Mouse (Mus musculus) left cerebral cortex, postnatal 10 days (tissue): ENCODE measurements around the gene Pycr2. TPM values are rescaled to one million over a fixed set of nuclear protein-coding genes. Genes with fewer than 3 reads are reported as not detected.
"Not testable (repeated sequence)": the region's sequence is repeated elsewhere in the genome, so short reads cannot be mapped to it uniquely, and the experiment has no call there.

Experiments used
- DNase-seq, 2 experiments: peaks; one replicate each; pipeline ENCODE4 v3.0.0; 2021 to 2022; ENCODE audit warnings: low spot score in 2 of 2, mixed read lengths in 1 of 2; ENCODE audit errors: extremely low spot score in 1 of 2
- intact Hi-C: fragments of 180-260 bp; cut with DNase I; formaldehyde crosslinking; loops from one replicate; pipeline ENCODE4 v1.15.1; 2025
- total RNA-seq, 2 experiments: library from RNA; stranded (reverse); gene quantifications; 2 replicates each; pipeline ENCODE4 v1.2.3; 2021

Pycr2 gene
- total RNA-seq, 2 experiments from 2014 or later, result 25.3 to 27.8 TPM

DNA sequence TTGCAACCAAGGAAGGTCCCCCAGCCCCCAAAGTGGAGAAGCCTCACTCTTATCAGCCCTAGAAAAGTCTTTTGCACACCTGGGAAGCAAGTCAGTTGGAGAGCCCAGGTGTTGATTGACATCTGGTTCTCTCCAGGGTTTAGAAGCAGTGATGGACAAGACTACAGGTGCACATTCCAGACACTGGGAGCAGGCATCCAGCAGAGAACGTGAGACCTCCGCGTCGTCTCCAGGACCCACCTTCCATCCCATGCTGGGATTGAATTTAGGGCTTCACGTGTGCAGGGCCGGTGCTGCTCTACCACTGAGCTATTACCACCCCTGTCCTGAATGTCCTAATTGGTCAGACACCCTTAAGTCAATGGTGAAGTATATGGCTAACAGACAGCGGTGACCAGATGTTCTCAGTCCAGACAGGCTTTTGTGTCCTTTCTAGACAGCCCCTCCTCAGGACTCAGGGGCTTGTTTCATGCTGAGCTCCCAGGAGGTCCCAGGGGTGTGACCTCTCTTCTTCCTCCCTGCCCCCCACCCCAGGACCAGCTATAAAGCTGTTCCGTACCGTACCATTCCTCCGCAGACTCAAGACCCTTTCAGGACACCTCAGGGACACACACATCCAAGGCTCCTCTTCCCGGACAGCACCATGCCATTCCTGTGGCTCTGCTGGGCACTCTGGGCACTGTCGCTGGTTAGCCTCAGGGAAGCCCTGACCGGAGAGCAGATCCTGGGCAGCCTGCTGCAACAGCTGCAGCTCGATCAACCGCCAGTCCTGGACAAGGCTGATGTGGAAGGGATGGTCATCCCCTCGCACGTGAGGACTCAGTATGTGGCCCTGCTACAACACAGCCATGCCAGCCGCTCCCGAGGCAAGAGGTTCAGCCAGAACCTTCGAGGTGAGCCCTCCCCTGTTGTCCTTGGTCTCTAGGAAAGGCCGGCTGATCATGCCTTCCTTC lies 30.6 kb downstream of the Pycr2 start, which contains the start of gene Lefty1:
Lefty1 (plus strand) TSS at position 556 of the 953 bp plus-strand sequence.
- DNase-seq, result no peak
- intact Hi-C loops, result no loop called here

DNA sequence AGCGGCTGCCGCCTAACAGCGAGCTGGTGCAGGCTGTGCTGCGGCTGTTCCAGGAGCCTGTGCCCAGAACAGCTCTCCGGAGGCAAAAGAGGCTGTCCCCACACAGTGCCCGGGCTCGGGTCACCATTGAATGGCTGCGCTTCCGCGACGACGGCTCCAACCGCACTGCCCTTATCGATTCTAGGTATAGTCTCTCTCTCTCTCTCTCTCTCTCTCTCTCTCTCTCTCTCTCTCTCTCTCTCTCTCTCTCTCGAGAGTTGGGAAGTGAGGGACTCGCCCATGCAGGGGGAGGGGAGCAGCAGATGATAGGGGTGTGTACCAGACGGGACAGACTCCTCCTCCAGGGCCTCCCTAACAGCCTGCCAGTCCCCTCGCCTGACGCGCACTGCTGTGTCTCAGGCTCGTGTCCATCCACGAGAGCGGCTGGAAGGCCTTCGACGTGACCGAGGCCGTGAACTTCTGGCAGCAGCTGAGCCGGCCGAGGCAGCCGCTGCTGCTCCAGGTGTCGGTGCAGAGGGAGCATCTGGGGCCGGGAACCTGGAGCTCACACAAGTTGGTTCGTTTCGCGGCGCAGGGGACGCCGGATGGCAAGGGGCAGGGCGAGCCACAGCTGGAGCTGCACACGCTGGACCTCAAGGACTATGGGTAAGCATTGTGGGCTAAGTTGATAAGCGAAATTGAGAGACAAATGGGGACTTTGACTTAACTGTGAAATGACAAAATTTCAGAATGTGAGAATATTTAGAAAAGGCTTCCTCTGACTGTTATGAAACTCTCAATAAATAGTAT lies 32.7 kb downstream of the Pycr2 start:
- peak in 1 of 2 experiments; percentile 70 for DNase-seq
- intact Hi-C loops, result not testable (repeated sequence)

DNA sequence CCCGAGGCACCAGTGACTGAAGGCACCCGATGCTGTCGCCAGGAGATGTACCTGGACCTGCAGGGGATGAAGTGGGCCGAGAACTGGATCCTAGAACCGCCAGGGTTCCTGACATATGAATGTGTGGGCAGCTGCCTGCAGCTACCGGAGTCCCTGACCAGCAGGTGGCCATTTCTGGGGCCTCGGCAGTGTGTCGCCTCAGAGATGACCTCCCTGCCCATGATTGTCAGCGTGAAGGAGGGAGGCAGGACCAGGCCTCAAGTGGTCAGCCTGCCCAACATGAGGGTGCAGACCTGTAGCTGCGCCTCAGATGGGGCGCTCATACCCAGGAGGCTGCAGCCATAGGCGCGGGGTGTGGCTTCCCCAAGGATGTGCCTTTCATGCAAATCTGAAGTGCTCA lies 33.5 kb downstream of the Pycr2 start:
- DNase-seq, intact Hi-C loops: not testable (repeated sequence)

DNA sequence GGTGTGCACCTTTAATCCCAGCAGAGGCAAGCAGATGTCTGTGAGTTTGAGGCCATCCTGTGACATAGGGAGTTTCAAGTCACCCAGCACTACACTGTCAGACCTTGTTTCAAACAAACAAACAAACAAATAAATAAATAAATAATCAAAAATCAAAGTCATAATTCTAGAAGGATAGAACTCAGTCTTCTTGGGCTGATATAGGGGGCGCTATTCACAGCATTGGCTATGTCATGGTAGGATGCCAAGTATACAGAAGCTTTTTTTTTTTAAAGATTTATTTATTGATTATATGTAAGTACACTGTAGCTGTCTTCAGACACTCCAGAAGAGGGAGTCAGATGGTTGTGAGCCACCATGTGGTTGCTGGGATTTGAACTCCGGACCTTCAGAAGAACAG lies 34.7 kb downstream of the Pycr2 start:
- intact Hi-C loops, result not testable (repeated sequence)

DNA sequence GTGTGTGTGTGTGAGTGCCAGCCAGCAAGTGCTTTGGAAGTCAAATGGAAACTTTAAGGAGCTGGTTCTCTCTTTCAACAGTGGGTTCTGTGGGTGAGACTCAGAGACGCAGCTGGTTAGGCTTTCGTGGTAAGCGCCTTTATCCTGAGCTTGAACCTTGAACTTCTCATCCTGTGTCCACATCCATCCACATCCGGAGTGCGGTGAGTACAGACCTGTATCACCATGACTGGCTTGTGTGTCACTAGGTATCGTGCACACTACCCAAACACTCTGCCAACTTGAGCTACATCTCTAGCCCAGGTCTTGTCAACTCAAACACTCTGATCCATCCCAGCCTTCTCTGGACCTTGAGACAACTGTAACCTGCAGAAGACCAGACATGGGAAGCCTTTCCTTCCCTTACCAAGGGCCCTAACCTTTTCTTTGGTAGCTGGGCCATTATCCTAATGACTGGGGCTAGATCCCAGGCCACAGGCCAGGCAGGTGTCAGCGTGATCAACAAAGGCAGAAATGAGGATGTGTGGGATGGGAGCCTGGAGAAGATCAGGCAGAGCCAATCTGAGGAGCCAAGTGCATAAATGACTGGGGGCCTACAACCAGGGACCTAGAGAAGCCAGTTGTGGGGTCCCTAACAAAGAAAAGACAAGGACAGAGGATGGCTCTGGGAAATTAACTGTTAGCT lies 36.8 kb downstream of the Pycr2 start:
- DNase-seq, result no peak
- intact Hi-C loops, result no loop called here

More for the DNA sequence above, 34.7 kb downstream of the Pycr2 start:
- DNase-seq, result not testable (repeated sequence)

DNA sequence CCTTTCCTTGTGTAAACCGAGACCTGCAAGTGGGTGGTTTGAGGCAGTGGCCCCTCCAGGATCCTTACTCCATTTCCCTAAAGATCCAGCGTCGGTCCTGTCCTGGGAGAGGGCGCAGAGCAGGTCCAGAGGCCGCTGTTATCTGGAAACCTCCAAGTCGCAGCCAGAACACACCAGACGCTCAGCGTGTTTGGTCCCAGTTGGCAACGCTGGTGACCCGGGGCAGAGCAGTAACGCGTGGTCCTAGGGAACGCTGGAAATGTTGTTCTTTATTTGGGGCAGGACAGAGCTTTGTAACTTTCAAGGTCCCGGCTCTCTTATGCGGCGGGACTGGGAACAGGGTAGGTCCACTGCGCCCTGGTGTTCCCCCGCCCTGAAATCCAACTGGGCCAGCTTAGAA lies 37.6 kb downstream of the Pycr2 start:
- DNase-seq, result no peak
- intact Hi-C loops, result no loop called here

DNA sequence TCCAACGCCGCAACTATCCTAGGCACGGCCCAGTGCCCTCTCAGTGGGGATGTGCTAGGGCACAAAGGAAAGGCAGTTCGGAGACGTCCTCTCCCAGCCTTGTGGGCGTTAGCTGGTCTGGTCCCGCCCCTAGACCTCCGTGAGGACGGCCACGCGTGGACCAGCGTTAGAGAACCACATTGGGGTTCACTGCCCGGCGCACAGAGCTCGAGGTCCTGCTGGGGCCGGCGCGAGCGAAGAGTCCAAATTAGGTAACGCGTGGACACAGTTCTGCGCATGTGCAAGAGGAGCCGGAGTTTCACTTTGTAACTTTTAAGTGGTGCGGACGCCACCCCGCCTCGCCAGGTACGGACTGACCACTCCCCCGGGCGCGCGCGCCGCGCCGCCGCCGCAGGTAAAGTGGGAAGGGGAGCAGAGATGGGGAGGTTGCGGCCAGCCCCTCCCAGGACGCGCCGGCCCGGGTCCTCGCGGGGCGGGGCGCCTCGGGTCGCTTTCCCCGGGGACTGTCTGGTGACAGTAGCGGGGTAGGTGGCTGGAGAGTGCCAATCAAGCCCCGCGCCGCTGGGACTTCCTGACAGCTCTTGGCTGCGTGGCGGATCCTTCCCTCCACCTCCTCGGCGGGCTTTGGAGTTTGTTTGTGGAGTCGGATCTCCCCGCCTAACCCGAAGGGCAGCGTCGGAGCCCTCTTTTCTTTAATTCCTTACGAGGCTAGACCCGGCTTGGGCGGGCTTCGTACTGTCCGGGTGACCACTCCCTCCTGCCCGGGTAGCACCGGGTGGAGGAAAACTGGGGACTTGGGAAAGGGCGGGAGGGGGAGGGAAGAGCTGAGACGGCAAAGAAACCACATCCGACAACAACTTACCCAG lies 38.3 kb downstream of the Pycr2 start, which contains the start of gene Tmem63a:
Tmem63a (plus strand) TSS at position 179 of the 866 bp plus-strand sequence.
- intact Hi-C loops, result no loop called here
- peak in 1 of 2 experiments; percentile 78 for DNase-seq

DNA sequence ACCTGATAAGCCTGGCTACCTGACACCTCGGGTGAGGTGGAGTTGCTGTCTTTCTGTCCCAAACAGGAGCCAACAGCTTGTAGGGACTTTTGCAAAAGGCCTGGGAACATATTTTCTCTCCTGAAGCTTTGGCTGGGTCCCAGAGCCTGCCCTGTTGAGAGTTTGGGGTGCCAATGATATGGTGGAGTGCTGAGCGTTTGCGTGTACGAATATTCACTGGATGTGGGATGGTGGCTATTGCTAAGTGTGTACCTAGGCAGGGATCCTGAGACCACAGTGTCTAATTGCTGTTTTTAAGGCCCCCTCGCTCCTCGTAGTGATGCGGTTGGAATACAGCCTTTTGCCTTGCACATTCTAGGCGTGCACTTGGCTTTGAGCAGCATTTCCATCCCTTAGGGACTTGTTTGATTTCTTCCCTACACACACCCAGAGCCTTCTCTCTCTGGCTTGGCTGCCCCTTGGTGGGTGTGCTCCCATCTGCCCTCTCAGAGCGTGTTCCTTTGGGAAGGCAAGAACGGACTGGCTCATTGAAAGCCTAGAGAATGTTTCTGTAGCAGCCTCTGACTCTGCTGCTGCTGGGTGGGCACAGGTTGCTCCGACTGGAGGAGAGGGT lies 39.0 kb downstream of the Pycr2 start:
- DNase-seq, result no peak
- intact Hi-C loops, result no loop called here

DNA sequence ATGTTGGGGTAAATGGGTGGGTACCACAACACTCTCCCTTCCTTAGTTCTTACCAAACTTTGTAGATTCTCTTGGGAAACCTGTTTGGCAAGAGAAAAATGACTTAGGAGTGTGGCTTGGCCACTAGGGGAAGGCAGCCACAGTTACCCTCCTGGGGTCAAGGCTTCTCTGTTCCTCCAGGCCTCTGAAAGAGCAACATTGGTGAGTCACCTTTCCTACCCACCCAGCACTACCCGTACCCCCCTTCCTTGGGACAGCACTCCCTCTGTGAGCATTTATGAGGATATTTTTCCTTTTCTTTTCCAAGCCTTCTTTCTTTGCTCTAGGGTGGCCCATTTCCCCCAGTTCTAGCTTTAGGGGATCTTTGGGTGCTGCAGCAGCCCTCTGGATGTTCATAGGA lies 39.8 kb downstream of the Pycr2 start:
- intact Hi-C loops, result no loop called here
- DNase-seq, result no peak

DNA sequence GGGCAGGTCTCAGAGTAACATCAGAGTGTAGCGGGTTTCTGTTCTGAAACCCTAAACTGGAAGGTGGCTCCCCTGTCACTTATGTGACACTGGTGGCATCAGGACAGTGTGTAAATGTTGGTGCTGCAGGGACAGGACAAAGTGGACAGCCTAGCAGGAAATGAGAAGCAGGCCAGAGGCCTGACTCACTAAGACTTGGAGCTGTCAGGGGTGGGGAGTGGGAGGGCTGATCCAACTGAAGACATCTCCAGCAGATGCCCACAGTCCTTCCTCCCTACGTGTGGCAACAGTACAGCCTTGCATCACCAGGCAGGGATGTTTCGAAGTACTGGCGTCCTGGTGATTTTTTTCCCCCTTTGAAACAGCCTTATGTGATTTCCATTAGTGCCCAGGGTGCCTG lies 40.5 kb downstream of the Pycr2 start:
- intact Hi-C loops, result no loop called here
- no peak for DNase-seq

DNA sequence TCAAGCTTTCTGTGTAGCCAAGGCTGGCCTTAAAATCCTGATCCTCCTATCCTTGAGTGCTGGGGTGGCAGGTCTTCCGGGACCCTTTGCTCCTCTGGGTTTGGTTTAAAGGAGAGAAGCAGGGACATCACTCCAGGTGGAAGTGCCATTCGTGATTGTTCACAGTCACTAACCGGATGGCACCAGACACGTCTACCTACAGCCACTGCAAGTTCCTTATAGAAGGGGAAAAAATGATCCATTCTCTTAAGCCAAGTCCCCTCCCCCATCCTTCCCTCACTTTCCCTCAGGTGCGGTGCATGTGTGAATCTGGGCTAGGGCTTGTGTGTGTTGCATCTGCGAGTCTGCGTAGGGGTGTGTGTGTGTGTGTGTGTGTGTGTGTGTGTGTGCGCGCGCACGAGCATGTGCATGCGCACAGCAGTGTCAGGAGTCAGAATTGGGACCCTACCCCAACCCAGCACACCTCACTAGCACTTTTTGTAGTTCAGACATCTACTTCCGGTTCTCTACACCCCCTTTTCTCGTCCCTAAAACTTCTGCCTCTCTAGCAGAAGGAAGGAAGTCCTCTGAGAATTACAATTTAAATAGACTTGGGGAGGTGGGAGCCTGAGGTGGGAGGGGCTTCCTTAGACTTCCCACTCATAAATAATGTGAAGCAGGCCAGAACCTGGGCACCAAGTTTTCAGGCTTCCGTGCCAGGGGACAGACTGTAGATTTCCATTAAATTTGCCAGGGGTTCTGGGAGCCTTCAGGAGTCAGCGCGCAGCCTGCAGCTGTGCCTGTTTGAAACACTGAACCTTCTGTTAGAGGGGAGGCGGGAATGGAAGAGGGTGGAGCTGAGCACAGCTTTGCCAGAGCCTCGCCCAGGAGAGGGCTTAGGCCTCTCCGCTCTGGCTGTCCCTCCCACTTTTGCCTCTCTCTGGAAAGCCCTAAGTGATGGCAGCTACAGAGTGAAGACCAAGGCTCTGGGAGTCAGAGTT lies 41.2 kb downstream of the Pycr2 start:
- DNase-seq, result peak in 1 of 2 experiments; percentile 58

DNA sequence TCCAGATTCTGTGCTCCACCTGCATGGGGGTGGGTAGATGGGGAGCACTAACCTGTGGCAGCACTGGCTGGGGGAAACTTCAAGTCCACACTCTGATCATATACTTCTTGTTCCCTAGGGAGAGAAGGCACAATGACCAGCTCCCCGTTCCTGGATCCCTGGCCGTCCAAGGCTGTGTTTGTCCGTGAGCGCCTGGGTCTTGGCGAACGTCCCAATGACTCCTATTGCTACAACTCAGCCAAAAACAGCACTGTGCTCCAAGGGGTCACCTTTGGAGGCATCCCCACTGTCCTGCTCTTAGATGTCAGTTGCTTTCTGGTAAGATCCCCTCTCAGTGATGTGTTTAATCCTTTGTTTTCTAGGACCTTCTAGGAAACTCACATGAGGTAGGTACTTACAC lies 42.4 kb downstream of the Pycr2 start:
- no peak for DNase-seq
- intact Hi-C loops, result no loop called here

More for the DNA sequence above, 41.2 kb downstream of the Pycr2 start:
- intact Hi-C loops, result no loop called here

DNA sequence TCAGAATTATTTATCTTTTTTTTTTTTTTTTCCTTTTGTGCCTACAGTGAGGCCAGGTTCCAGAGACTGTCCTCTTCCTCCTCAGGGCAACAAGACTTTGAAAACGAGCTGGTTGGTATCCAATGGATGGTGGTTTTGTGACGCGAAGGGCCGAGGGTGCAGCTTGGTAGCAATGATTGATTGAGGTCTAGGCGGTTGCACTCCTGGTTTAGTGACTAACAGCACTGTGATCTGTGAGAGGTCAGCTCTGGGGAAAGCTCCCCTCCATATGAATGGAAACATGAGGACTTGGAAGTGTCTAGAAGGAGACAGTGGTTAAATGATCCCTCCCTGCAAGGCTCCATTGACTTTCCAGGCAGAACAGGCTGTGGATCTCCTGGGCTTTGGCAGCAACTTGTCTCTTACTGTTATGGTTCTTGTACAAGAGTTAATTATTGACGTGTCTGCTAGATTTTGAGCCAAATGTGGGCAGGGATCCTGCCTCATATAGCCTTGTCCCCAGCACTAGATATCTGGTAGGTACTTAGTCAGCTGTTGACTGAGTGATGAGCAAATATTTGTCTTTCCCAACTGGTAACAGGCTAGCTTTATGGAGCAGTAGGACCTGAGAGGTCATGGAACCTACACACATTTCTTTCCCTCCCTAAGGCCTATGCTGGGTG lies 48.1 kb downstream of the Pycr2 start:
- intact Hi-C loops, result no loop called here
- no peak for DNase-seq

DNA sequence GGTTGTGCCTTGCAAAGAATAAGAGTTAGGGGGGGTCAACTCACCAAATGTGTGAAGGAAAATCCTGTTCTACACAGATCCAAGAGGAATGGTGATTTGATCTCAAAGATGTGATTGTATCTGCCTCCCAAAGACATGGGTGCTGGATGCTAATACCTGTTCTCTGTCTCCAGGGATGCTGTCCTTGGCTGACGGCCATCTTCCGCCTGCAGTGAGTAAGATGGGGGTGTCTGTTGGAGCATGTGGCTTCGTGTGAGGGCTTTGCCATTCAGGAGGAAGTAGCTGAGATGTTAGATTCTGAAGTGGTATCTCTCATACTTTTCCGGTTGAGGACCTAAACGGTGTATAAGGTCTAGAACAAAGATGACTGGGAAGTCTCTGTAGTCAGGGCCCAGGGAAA lies 48.7 kb downstream of the Pycr2 start:
- no peak for DNase-seq
- intact Hi-C loops, result no loop called here

DNA sequence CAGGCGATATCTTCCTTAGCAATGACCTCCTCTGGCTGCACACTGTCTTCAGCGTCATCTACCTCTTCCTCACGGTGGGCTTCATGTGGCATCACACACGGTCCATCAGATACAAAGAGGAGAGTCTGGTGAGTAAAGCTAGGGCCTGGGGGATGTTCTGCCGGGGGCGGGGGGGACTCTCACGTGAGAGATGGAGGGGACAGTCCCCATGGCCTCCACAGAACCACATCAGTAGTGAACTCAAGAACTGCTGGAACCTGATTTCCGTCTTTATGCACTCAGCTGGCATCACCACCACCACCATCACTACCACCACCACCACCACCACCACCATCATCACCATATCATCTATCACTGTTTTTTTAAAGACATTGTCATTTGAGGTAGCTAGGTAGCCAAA lies 52.3 kb downstream of the Pycr2 start:
- intact Hi-C loops, result no loop called here

DNA sequence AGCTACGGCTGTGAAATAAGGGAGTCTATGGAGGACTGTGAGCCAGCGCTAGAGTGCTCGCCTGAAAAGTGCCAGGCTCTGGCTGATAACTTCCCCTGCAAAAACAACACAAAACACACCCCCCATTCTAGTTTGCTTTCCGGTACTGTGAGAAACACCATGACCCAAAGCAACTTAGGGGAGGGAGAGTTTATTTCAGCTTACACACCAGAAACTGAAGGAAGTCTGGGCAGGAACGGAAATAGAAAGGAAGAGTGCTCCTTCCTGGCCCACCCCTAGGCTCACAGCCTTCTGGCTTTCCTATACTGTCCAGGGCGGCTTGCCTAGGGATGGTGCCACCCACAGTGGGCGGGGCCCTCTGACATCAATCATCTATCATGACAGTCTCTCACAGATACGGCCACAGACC lies 52.9 kb downstream of the Pycr2 start:
- intact Hi-C loops, result no loop called here
- DNase-seq, result no peak

More for the DNA sequence above, 52.3 kb downstream of the Pycr2 start:
- DNase-seq, result no peak
